Mouse (Mus musculus) liver, embryonic 15.5 days (tissue): ENCODE results near the gene Fermt1. TPM values are rescaled to one million over a fixed set of nuclear protein-coding genes. Genes with fewer than 3 reads are reported as not detected.

Experiments
- ATAC-seq: fragments of 200-750 bp; cut with Nextera tagmentation; 2 replicates; pipeline ENCODE4 v1.8.0; 2017; ENCODE audit warnings: moderate number of reproducible peaks, mild to moderate bottlenecking, moderate library complexity; ENCODE audit not compliant: insufficient read depth
- H3K27ac ChIP-seq: fragments of 300-500 bp; sonication (generic); replicated peaks from 2 replicates; pipeline ENCODE4 v1.5.1; 2015; ENCODE audit warnings: mild to moderate bottlenecking, inconsistent platforms
- H3K27me3 ChIP-seq: fragments of 300-500 bp; sonication (generic); 2 replicates; pipeline ENCODE4 v1.6.1; 2015; ENCODE audit warnings: mild to moderate bottlenecking, inconsistent platforms
- H3K36me3 ChIP-seq: fragments of 300-500 bp; sonication (generic); replicated peaks from 2 replicates; pipeline ENCODE4 v1.6.1; 2015; ENCODE audit warnings: moderate library complexity, mild to moderate bottlenecking, inconsistent platforms
- H3K4me1 ChIP-seq: fragments of 300-500 bp; sonication (generic); replicated peaks from 2 replicates; pipeline ENCODE4 v1.6.1; 2015; ENCODE audit warnings: inconsistent platforms
- H3K4me2 ChIP-seq: fragments of 300-500 bp; sonication (generic); 2 replicates; pipeline ENCODE4 v1.6.1; 2015; ENCODE audit warnings: moderate library complexity, mild to moderate bottlenecking, inconsistent platforms
- H3K4me3 ChIP-seq: fragments of 300-500 bp; sonication (generic); replicated peaks from 2 replicates; pipeline ENCODE4 v1.5.1; 2015; ENCODE audit warnings: mild to moderate bottlenecking, inconsistent platforms
- H3K9ac ChIP-seq: fragments of 300-500 bp; sonication (generic); 2 replicates; pipeline ENCODE4 v1.6.1; 2015; ENCODE audit warnings: moderate library complexity, mild to moderate bottlenecking, inconsistent platforms
- H3K9me3 ChIP-seq: fragments of 300-500 bp; sonication (generic); replicated peaks from 2 replicates; pipeline ENCODE4 v1.6.1; 2016; ENCODE audit warnings: inconsistent platforms
- whole genome bisulfite sequencing: fragments of 180-500 bp; shearing (Covaris S2); methylation state at CpG from one replicate; pipeline ENCODE4 v1.1.7; 2015; ENCODE audit warnings: mixed read lengths; ENCODE audit not compliant: insufficient replicate concordance; 5-methylcytosine and 5-hydroxymethylcytosine counted together
- polyA plus RNA-seq: library from polyadenylated mRNA; unstranded; fragments of >200 nt; fragmentation: Nextera tagmentation; extraction: Ambion mirVana; gene quantifications from 2 replicates; pipeline ENCODE4 v1.2.1, GENCODE M21; 2015

The Fermt1 gene
- polyA plus RNA-seq, 1 experiment from 2014 or later: not detected

- no peaks in the 10 kb centered on the region for H3K9me3 ChIP-seq
- peaks cover 54% of the 10 kb centered on the region for H3K27me3 ChIP-seq
- H3K27ac ChIP-seq: no peak within 1 kb of the TSS
- ATAC-seq: no peak
- H3K4me1 ChIP-seq: no peaks in the 10 kb centered on the region; the same call in 1 of the 2 replicates
- H3K9ac ChIP-seq: no peak within 1 kb of the TSS
- H3K4me2 ChIP-seq: peak within 1 kb of the TSS; percentile 63; the same call in 1 of the 2 replicates
- no peak within 1 kb of the TSS for H3K4me3 ChIP-seq
- H3K36me3 ChIP-seq: no peaks in the 10 kb centered on the region
- WGBS: 21% methylated on average over 12 of the region's 12 CpGs
Observed at GRCm38 (mm10) chr2:132880844-132881645, 64.7 kb downstream of the Fermt1 start, which contains the start of gene Lrrn4. Gene Lrrn4, minus strand, starts transcription at chr2:132880891.

GRCm38 (mm10) chr2:132879261-132880044, 66.3 kb downstream of the Fermt1 start:
- Histone ChIP-seq H3K4me1 (no peaks in the 10 kb centered on the region; the same call in 1 of the 2 replicates), H3K4me2 (peak overlapping the region; percentile 63), H3K4me3 (peak overlapping the region; percentile 43), H3K9ac (no peak overlapping the region), H3K27ac (no peak overlapping the region), H3K9me3 (no peaks in the 10 kb centered on the region), H3K36me3 (no peaks in the 10 kb centered on the region), H3K27me3 (peaks cover 54% of the 10 kb centered on the region)
- peak; percentile 42 for ATAC-seq
- under 1% methylated on average over 58 of the region's 58 CpGs for WGBS

GRCm38 (mm10) chr2:132876991-132877390, 68.7 kb downstream of the Fermt1 start:
- Histone ChIP-seq H3K9me3 (no peaks in the 10 kb centered on the region), H3K27me3 (peaks cover 53% of the 10 kb centered on the region), H3K27ac (no peak overlapping the region), H3K4me1 (no peaks in the 10 kb centered on the region; the same call in 1 of the 2 replicates), H3K4me2 (no peak overlapping the region), H3K4me3 (no peak overlapping the region), H3K9ac (no peak overlapping the region), H3K36me3 (no peaks in the 10 kb centered on the region)
- 44% methylated on average over 1 of the region's 1 CpGs for WGBS
- no peak for ATAC-seq

- H3K27me3 ChIP-seq: peaks cover 21% of the 10 kb centered on the region
- H3K4me2 ChIP-seq: no peak overlapping the region
- ATAC-seq: no peak
- H3K9ac ChIP-seq: no peak overlapping the region
- H3K4me3 ChIP-seq: no peak overlapping the region
- no peaks in the 10 kb centered on the region for H3K4me1 ChIP-seq
- 44% methylated on average over 10 of the region's 10 CpGs for WGBS
- H3K27ac ChIP-seq: no peak overlapping the region
- no peaks in the 10 kb centered on the region for H3K9me3 ChIP-seq
- H3K36me3 ChIP-seq: no peaks in the 10 kb centered on the region
Observed at GRCm38 (mm10) chr2:132873657-132874326, 71.9 kb downstream of the Fermt1 start.

- no peak overlapping the region for H3K9ac ChIP-seq
- no peaks in the 10 kb centered on the region for H3K4me1 ChIP-seq
- 0 out of 2 replicates have a peak, but pooled peaks cover 6% of the 10 kb centered on the region for H3K36me3 ChIP-seq
- no peaks in the 10 kb centered on the region for H3K9me3 ChIP-seq
- peaks cover under 1% of the 10 kb centered on the region; the same call in 1 of the 2 replicates for H3K27me3 ChIP-seq
- no peak overlapping the region for H3K4me2 ChIP-seq
- H3K27ac ChIP-seq: no peak overlapping the region
- no peak overlapping the region for H3K4me3 ChIP-seq
- 53% methylated on average over 3 of the region's 3 CpGs for WGBS
- no peak for ATAC-seq
Observed at GRCm38 (mm10) chr2:132871663-132872062, 74.0 kb downstream of the Fermt1 start.

GRCm38 (mm10) chr2:132870286-132870685, 75.4 kb downstream of the Fermt1 start:
- H3K27me3 ChIP-seq: no peaks in the 10 kb centered on the region
- no peak overlapping the region for H3K4me3 ChIP-seq
- H3K36me3 ChIP-seq: peaks cover 10% of the 10 kb centered on the region; the same call in 1 of the 2 replicates
- H3K9me3 ChIP-seq: no peaks in the 10 kb centered on the region
- H3K4me2 ChIP-seq: no peak overlapping the region
- no peak overlapping the region for H3K9ac ChIP-seq
- H3K27ac ChIP-seq: no peak overlapping the region
- 44% methylated on average over 4 of the region's 4 CpGs for WGBS
- H3K4me1 ChIP-seq: no peaks in the 10 kb centered on the region
- ATAC-seq: no peak

GRCm38 (mm10) chr2:132869682-132870081, 76.0 kb downstream of the Fermt1 start:
- no peak overlapping the region for H3K4me3 ChIP-seq
- H3K9me3 ChIP-seq: no peaks in the 10 kb centered on the region
- no peak for ATAC-seq
- H3K27me3 ChIP-seq: no peaks in the 10 kb centered on the region
- no peak overlapping the region for H3K4me2 ChIP-seq
- no peak overlapping the region for H3K27ac ChIP-seq
- no peaks in the 10 kb centered on the region for H3K4me1 ChIP-seq
- WGBS: 66% methylated on average over 5 of the region's 5 CpGs
- H3K36me3 ChIP-seq: peaks cover 12% of the 10 kb centered on the region; the same call in 1 of the 2 replicates
- H3K9ac ChIP-seq: no peak overlapping the region

- Histone ChIP-seq H3K27me3 (no peaks in the 10 kb centered on the region), H3K4me1 (no peaks in the 10 kb centered on the region), H3K4me2 (no peak overlapping the region), H3K4me3 (no peak overlapping the region), H3K36me3 (peaks cover 18% of the 10 kb centered on the region; the same call in 1 of the 2 replicates), H3K9me3 (no peaks in the 10 kb centered on the region), H3K27ac (no peak overlapping the region), H3K9ac (no peak overlapping the region)
- 46% methylated on average over 5 of the region's 5 CpGs for WGBS
- ATAC-seq: no peak
Observed at GRCm38 (mm10) chr2:132867521-132867920, 78.2 kb downstream of the Fermt1 start.

GRCm38 (mm10) chr2:132863325-132863724, 82.4 kb downstream of the Fermt1 start:
- H3K36me3 ChIP-seq: peaks cover 21% of the 10 kb centered on the region; the same call in 1 of the 2 replicates
- no peaks in the 10 kb centered on the region for H3K9me3 ChIP-seq
- no peak overlapping the region for H3K9ac ChIP-seq
- H3K27ac ChIP-seq: no peak overlapping the region
- WGBS: 76% methylated on average over 2 of the region's 2 CpGs
- H3K4me3 ChIP-seq: no peak overlapping the region
- H3K4me2 ChIP-seq: no peak overlapping the region
- H3K27me3 ChIP-seq: no peaks in the 10 kb centered on the region
- ATAC-seq: no peak
- no peaks in the 10 kb centered on the region for H3K4me1 ChIP-seq

- Histone ChIP-seq H3K9me3 (no peaks in the 10 kb centered on the region), H3K4me3 (no peak overlapping the region), H3K9ac (no peak overlapping the region), H3K27ac (no peak overlapping the region), H3K36me3 (peaks cover 14% of the 10 kb centered on the region; the same call in 1 of the 2 replicates), H3K27me3 (no peaks in the 10 kb centered on the region), H3K4me2 (no peak overlapping the region), H3K4me1 (no peaks in the 10 kb centered on the region)
- WGBS: 74% methylated on average over 2 of the region's 2 CpGs
- no peak for ATAC-seq
Observed at GRCm38 (mm10) chr2:132861456-132861855, 84.2 kb downstream of the Fermt1 start.

- no peak overlapping the region for H3K27ac ChIP-seq
- no peak overlapping the region for H3K4me2 ChIP-seq
- H3K4me3 ChIP-seq: no peak overlapping the region
- H3K27me3 ChIP-seq: no peaks in the 10 kb centered on the region
- H3K9me3 ChIP-seq: no peaks in the 10 kb centered on the region
- ATAC-seq: no peak
- peaks cover 11% of the 10 kb centered on the region; the same call in 1 of the 2 replicates for H3K36me3 ChIP-seq
- H3K9ac ChIP-seq: no peak overlapping the region
- no peaks in the 10 kb centered on the region for H3K4me1 ChIP-seq
Observed at GRCm38 (mm10) chr2:132860435-132860834, 85.3 kb downstream of the Fermt1 start.
